Mouse (Mus musculus): ENCODE data around the gene Prss16.

Gene Prss16

DNA sequence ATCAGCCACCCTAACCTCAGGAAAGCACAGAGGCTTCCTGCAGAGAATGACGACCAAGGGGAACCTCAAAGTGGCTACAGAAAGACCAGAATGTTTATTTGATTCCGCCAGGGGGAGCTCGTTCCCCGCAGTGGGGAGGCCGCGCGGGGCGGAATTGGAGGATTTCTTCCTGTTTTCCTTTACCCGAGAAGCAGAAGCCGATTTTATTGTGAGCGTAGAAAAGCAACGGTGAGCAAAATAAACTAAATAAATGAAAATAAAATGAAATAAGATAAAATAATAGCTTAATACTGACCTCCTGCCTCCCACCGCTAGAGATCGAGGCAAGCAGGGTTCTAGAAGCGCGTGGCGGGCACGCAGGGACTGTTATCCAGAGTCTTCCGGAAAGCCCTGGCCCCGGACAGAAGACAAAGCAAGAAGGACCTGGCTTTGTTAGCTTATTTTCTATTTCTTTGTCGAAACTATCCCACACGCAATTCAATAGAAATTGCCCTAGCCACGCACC, 35.3 kb downstream of the Prss16 start:
- under 1% methylated on average over 23 of the region's 23 CpGs for WGBS

DNA sequence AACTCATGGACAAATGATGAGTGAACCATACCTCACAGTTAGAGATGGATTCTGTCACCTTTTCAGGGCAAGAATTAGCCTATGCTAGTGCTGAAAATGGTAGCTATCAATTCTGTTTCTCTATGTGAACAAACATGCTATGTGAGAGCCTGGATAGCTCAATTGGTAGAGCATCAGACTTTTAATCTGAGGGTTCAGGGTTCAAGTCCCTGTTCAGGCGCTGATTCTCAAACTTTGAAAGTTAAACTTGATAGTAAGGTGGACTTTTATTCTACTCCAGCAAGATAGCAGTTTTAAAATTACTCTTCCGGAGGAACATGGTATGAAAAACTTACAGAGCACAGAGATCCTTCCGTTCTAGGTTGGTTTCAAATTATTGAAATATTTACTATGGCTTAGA, 37.9 kb downstream of the Prss16 start:
- 39% methylated on average over 3 of the region's 3 CpGs for WGBS

DNA sequence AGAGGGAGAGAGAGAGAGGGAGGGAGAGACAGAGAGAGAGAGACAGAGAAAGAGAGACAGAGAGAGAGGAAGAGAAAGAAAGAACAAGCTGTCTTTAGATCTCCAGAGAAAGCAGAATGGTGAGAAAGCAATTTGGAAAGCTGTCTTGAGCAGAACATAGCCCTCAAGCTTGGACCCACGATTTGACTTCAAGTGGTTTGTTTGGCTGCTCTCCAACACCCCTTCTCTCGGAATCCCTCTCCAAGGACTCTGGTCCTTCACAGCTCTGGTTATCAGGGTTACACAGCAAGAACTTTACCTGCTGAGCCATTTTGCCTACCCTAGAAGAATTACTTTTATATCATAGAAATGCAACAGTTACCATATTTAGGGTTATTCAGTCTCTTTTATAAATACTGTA, 39.7 kb downstream of the Prss16 start:
- 58% methylated on average over 2 of the region's 2 CpGs for WGBS

DNA sequence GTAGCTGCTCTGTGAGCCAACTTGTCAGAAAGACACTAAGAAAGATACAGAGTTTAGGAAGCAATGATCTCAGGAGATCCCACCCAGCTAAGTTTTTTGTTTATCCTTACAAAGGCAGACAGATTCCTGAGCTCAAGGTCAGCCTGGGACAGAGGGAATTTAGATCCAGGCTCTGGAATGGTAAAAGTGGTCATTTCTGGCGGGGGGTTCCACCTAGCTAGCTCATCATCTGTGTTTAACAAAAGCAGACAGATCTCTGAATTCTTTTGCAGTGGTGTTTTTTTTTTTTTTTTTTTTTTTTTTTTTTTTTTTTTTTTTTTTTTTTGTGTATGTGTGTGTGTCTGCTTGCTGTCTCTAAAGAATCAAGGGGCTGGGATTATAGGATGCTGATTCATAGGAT, 40.3 kb downstream of the Prss16 start:
- 55% methylated on average over 1 of the region's 1 CpGs for WGBS

Data from cerebral cortex, adult 2 months (tissue).